Mouse (Mus musculus) MEL (cell line): ENCODE measurements around the gene Ephx1. TPM values are rescaled to one million over a fixed set of nuclear protein-coding genes. Genes with fewer than 3 reads are reported as not detected.

Experiments used
- DNase-seq: peaks from one replicate; pipeline ENCODE4 v3.0.0; 2011; ENCODE audit warnings: low read depth, low spot score
- H3K27ac ChIP-seq: 2 replicates; pipeline ENCODE4 v1.5.1; 2012; ENCODE audit warnings: low read depth, mild to moderate bottlenecking, control low read depth, low read length, moderate library complexity; ENCODE audit not compliant: control insufficient read depth
- H3K27me3 ChIP-seq, 2 experiments: fragments of 150-350 bp in 1 of 2; sonication (generic) in 1 of 2; 2 replicates each; pipeline ENCODE4 v1.6.1; 2012; ENCODE audit warnings: low read length in 2 of 2, mild to moderate bottlenecking in 2 of 2, improper control_type of control experiment in 1 of 2, moderate library complexity in 1 of 2; ENCODE audit not compliant: insufficient read depth in 2 of 2, control insufficient read depth in 1 of 2
- H3K36me3 ChIP-seq, 2 experiments: 2 replicates each; pipeline ENCODE4 v1.6.1; 2012 to 2014; ENCODE audit warnings: low read length in 2 of 2, improper control_type of control experiment in 1 of 2, inconsistent platforms in 1 of 2, mild to moderate bottlenecking in 1 of 2; ENCODE audit not compliant: insufficient read depth in 2 of 2, control insufficient read depth in 1 of 2
- H3K4me1 ChIP-seq, 2 experiments: fragments of 150-350 bp in 1 of 2; sonication (generic) in 1 of 2; 2 replicates each; pipeline ENCODE4 v1.6.1; 2012; ENCODE audit warnings: low read length in 2 of 2, improper control_type of control experiment in 1 of 2, mild to moderate bottlenecking in 1 of 2; ENCODE audit not compliant: insufficient read depth in 2 of 2, control insufficient read depth in 1 of 2
- H3K4me3 ChIP-seq, 2 experiments: fragments of 150-350 bp in 1 of 2; sonication (generic) in 1 of 2; 2 replicates each; pipeline ENCODE4 v1.5.1; 2012; ENCODE audit warnings: low read depth in 2 of 2, low read length in 2 of 2, mild to moderate bottlenecking in 2 of 2, moderate library complexity in 2 of 2, control low read depth in 1 of 2, improper control_type of control experiment in 1 of 2; ENCODE audit not compliant: control insufficient read depth in 1 of 2, insufficient read depth in 1 of 2
- H3K79me2 ChIP-seq: 2 replicates; pipeline ENCODE4 v1.6.1; 2012; ENCODE audit warnings: mild to moderate bottlenecking, low read length, moderate library complexity; ENCODE audit not compliant: control insufficient read depth, poor library complexity, insufficient read depth
- H3K9ac ChIP-seq: 2 replicates; pipeline ENCODE4 v1.6.1; 2012; ENCODE audit warnings: low read depth, mild to moderate bottlenecking, control low read depth, low read length, moderate library complexity; ENCODE audit not compliant: control insufficient read depth, poor library complexity, severe bottlenecking
- H3K9me3 ChIP-seq: fragments of 150-350 bp; sonication (generic); replicated peaks from 2 replicates; pipeline ENCODE4 v1.6.1; 2012; ENCODE audit warnings: mild to moderate bottlenecking, low read length, improper control_type of control experiment, moderate library complexity; ENCODE audit not compliant: insufficient read depth
- CTCF ChIP-seq, 3 experiments: IDR thresholded peaks in 2 of 3; conservative IDR thresholded peaks in 1 of 3; 2 replicates each; pipeline ENCODE4 v1.5.1; 2011 to 2012; ENCODE audit warnings: low read length in 3 of 3, low read depth in 2 of 3, mild to moderate bottlenecking in 2 of 3, improper control_type of control experiment in 1 of 3, inconsistent platforms in 1 of 3, mixed read lengths in 1 of 3, moderate library complexity in 1 of 3; ENCODE audit not compliant: control insufficient read depth in 1 of 3, insufficient read depth in 1 of 3, poor library complexity in 1 of 3, severe bottlenecking in 1 of 3
- GATA1 ChIP-seq: IDR thresholded peaks from 2 replicates; pipeline ENCODE4 v1.6.1; 2011; ENCODE audit warnings: low read depth, low read length, improper control_type of control experiment
- JUND ChIP-seq: IDR thresholded peaks from 2 replicates; pipeline ENCODE4 v1.6.1; 2011; ENCODE audit warnings: low read depth, mild to moderate bottlenecking, improper control_type of control experiment, low read length
- KAT2A ChIP-seq: conservative IDR thresholded peaks from 2 replicates; pipeline ENCODE4 v1.6.1; 2012; ENCODE audit warnings: low read depth, low read length, improper control_type of control experiment, inconsistent platforms
- MAX ChIP-seq: IDR thresholded peaks from 2 replicates; pipeline ENCODE4 v1.6.1; 2011; ENCODE audit warnings: low read length, improper control_type of control experiment
- MXI1 ChIP-seq: IDR thresholded peaks from 2 replicates; pipeline ENCODE4 v1.6.1; 2011; ENCODE audit warnings: mild to moderate bottlenecking, low read depth, low read length, improper control_type of control experiment
- MYC ChIP-seq: IDR thresholded peaks from 2 replicates; pipeline ENCODE4 v1.6.1; 2011; ENCODE audit warnings: low read depth, mild to moderate bottlenecking, low read length, improper control_type of control experiment, moderate library complexity
- NELFE ChIP-seq: IDR thresholded peaks from 2 replicates; pipeline ENCODE4 v1.6.1; 2011; ENCODE audit warnings: low read depth, low read length, improper control_type of control experiment
- SMC3 ChIP-seq: IDR thresholded peaks from 2 replicates; pipeline ENCODE4 v1.6.1; 2011; ENCODE audit warnings: low read depth, low read length, improper control_type of control experiment
- TCF12 ChIP-seq: IDR thresholded peaks from 2 replicates; pipeline ENCODE4 v1.6.1; 2014; ENCODE audit warnings: low read depth, mild to moderate bottlenecking, inconsistent platforms, low read length, improper control_type of control experiment, moderate library complexity
- UBTF ChIP-seq: IDR thresholded peaks from 2 replicates; pipeline ENCODE4 v1.6.1; 2012; ENCODE audit warnings: low read depth, mild to moderate bottlenecking, inconsistent platforms, low read length, improper control_type of control experiment, moderate library complexity, borderline replicate concordance; ENCODE audit not compliant: insufficient read depth
- polyA plus RNA-seq, 2 experiments: library from polyadenylated mRNA; stranded (reverse) in 1 of 2; unstranded in 1 of 2; fragments of >175 nt in 1 of 2; fragments of >200 nt in 1 of 2; gene quantifications; 2 replicates each; pipeline versions ENCODE4 v1.2.1 to v1.2.4; 2012; ENCODE audit warnings: low replicate concordance in 2 of 2, low read depth in 1 of 2; ENCODE audit not compliant: insufficient read length in 2 of 2, insufficient read depth in 1 of 2, missing spikeins in 1 of 2
- total RNA-seq: library from RNA; depleted of rRNA; stranded (reverse); fragments of 300-350 nt; gene quantifications from 2 replicates; pipeline ENCODE4 v1.2.3, GENCODE M21; 2012

Gene Ephx1
- total and polyA plus RNA-seq, 3 experiments, result 0.15 to 0.39 TPM; not detected in 1

- peak; percentile 55 for DNase-seq
- Histone ChIP-seq H3K79me2 (no peaks in the 10 kb centered on the region), H3K9ac (no peak overlapping the region), H3K27me3 (peaks cover 2 to 5% of the 10 kb centered on the region in 2 experiments; a peak in 3 of 4 replicates), H3K4me1 (no peaks in the 10 kb centered on the region), H3K27ac (no peak overlapping the region), H3K4me3 (peak overlapping the region; percentile 13 to 34), H3K9me3 (no peaks in the 10 kb centered on the region), H3K36me3 (no peaks in the 10 kb centered on the region)
- TF ChIP-seq GATA1 (no peak), CTCF (IDR thresholded peaks at IDR 0.05 in 2 of 3, conservative IDR thresholded peaks at IDR 0.05 in 1 of 3; ENCODE audit: control insufficient read depth in 1 of 3, insufficient read depth in 1 of 3, low read depth in 2 of 3, low read length in 3 of 3, poor library complexity in 1 of 3, severe bottlenecking in 1 of 3) (no peak), TCF12 (no peak), MXI1 (peak; percentile 27; the same call in 1 of the 2 replicates), UBTF (no peak)
Observed at GRCm38 (mm10) chr1:181016532-181017131, 4.1 kb downstream of the Ephx1 start.

- no peak overlapping the region for H3K27ac ChIP-seq
- TF ChIP-seq MYC, result no peak
- no peak for TF ChIP-seq NELFE
- H3K36me3 ChIP-seq, result no peaks in the 10 kb centered on the region
- peaks cover 2 to 6% of the 10 kb centered on the region in 2 experiments; a peak in 3 of 4 replicates for H3K27me3 ChIP-seq
- H3K4me3 ChIP-seq, result no peak overlapping the region
- no peaks in the 10 kb centered on the region for H3K9me3 ChIP-seq
- H3K79me2 ChIP-seq, result no peaks in the 10 kb centered on the region
- no peak for DNase-seq
- H3K9ac ChIP-seq, result no peak overlapping the region
- H3K4me1 ChIP-seq, result no peaks in the 10 kb centered on the region
Observed at GRCm38 (mm10) chr1:181016045-181016444, 4.7 kb downstream of the Ephx1 start.

DNA sequence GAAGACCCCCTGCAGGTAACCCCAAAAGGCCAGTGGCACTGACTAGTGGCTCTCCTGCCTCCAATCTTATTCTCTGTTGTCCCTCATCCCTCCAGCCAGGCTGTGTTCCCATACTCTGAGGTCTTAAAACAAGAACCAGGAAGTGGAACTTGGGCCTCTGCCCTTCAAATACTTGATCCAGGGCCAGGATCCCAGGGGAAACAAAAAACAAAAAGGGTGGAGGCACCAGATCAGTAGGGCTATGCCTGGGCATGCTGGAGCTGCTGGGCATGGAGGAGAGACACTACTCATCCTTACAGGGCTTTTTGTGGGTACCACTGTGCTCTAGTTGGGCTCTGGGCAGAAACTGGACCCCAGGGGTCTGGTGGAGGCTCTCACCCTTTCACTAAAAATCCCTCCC lies 5.1 kb downstream of the Ephx1 start:
- TF ChIP-seq KAT2A (no peak), MAX (no peak), JUND (no peak), SMC3 (no peak)
- Histone ChIP-seq H3K9ac (no peak overlapping the region), H3K27me3 (peaks cover 2 to 6% of the 10 kb centered on the region in 2 experiments; a peak in 3 of 4 replicates), H3K79me2 (no peaks in the 10 kb centered on the region), H3K27ac (no peak overlapping the region), H3K9me3 (no peaks in the 10 kb centered on the region), H3K4me3 (no peak overlapping the region), H3K36me3 (no peaks in the 10 kb centered on the region), H3K4me1 (no peaks in the 10 kb centered on the region)
- no peak for DNase-seq
